In genomic region chr9:58535447-58536134, GRCm38 (mm10) we compare ENCODE assay signal across 9 mouse cellular contexts. TPM values are rescaled to one million over a fixed set of nuclear protein-coding genes. Genes with fewer than 3 reads are reported as not detected.
DNase-seq lines count a peak whose midpoint lies in the region; ATAC-seq lines count a peak whose summit lies in the region.
"Had no signal": no experiment of that assay in that cellular context is flagged by ENCODE, and none has a peak within 500 bp of the region (broad histone marks: within the 10 kb centered on the region; RNA-seq: fewer than 3 reads in every experiment).

No protein-coding gene starts in this region.

- no peaks in the 10 kb centered on the region for H3K4me1 ChIP-seq in heart, embryonic 11.5 days (ENCODE audit: control insufficient read depth, insufficient read depth, low read length)
- no peaks in the 10 kb centered on the region for H3K4me1 ChIP-seq in forebrain, embryonic 16.5 days (replicated peaks; ENCODE audit: control insufficient read depth, insufficient read depth, low read length)
- H3K4me1 ChIP-seq: stomach, embryonic 15.5 days had no signal

- H3K27ac ChIP-seq in heart, embryonic 11.5 days (ENCODE audit: low read depth, low read length), result no peak overlapping the region
- H3K27ac ChIP-seq in forebrain, embryonic 16.5 days (ENCODE audit: low read length), result no peak overlapping the region
- H3K27ac ChIP-seq: stomach, embryonic 15.5 days had no signal

- H3K9ac ChIP-seq in heart, embryonic 11.5 days (ENCODE audit: low read depth, low read length), result no peak overlapping the region
- H3K9ac ChIP-seq in forebrain, embryonic 16.5 days (replicated peaks; ENCODE audit: low read depth, low read length), result no peak overlapping the region
- H3K9ac ChIP-seq: stomach, embryonic 15.5 days had no signal

- H3K9me3 ChIP-seq in heart, embryonic 11.5 days (replicated peaks; ENCODE audit: control insufficient read depth, low read length), result no peaks in the 10 kb centered on the region
- H3K9me3 ChIP-seq in forebrain, embryonic 16.5 days (ENCODE audit: control insufficient read depth, low read length), result no peaks in the 10 kb centered on the region
- H3K9me3 ChIP-seq: stomach, embryonic 15.5 days had no signal

- DNase-seq in heart, postnatal 36 days, result no peak
- peak; percentile 31 to 46 for DNase-seq in spleen, adult 18-20 months
- DNase-seq in spleen, adult 12 weeks (ENCODE audit: low spot score), result no peak
- DNase-seq in testis, postnatal 10 days (ENCODE audit: low spot score), result peak; percentile 51
- no peak for DNase-seq in adipocyte (ENCODE audit: low spot score)

- H3K27me3 ChIP-seq in heart, embryonic 11.5 days (ENCODE audit: control insufficient read depth, insufficient read depth, low read length), result no peaks in the 10 kb centered on the region
- no peaks in the 10 kb centered on the region for H3K27me3 ChIP-seq in forebrain, embryonic 16.5 days (replicated peaks; ENCODE audit: control insufficient read depth, insufficient read depth, low read length)
- H3K27me3 ChIP-seq: stomach, embryonic 15.5 days had no signal

- H3K36me3 ChIP-seq in heart, embryonic 11.5 days (ENCODE audit: control insufficient read depth, insufficient read depth, low read length), result peaks cover 9% of the 10 kb centered on the region; the same call in 1 of the 2 replicates
- peaks cover 7% of the 10 kb centered on the region for H3K36me3 ChIP-seq in forebrain, embryonic 16.5 days (ENCODE audit: control insufficient read depth, insufficient read depth)

- 72% methylated on average over 20 of the region's 20 CpGs for WGBS in heart, embryonic 11.5 days (ENCODE audit: insufficient replicate concordance)
- 73% methylated on average over 20 of the region's 20 CpGs for WGBS in forebrain, embryonic 16.5 days

- ATAC-seq in heart, embryonic 11.5 days (replicated peaks; ENCODE audit: insufficient number of reproducible peaks, low FRiP score, low TSS enrichment), result 0 out of 2 replicates have a peak, but pooled peaks have one; percentile 11
- ATAC-seq in forebrain, embryonic 16.5 days, result peak; percentile 74
- peak; percentile 58 for ATAC-seq in megakaryocyte-erythroid progenitor cell, adult 5-6 weeks (replicated peaks; ENCODE audit: low FRiP score, low TSS enrichment, poor library complexity, severe bottlenecking)

- intact Hi-C loops in heart, postnatal 36 days (cut with DNase I), result loop anchor here (1.0 to 5.0 kb wide), 3 partner anchors 117 to 392 kb away; no protein-coding TSS in a partner anchor

- H3K4me3 ChIP-seq in heart, embryonic 11.5 days (ENCODE audit: low read depth, low read length), result no peak overlapping the region
- no peak overlapping the region for H3K4me3 ChIP-seq in forebrain, embryonic 16.5 days (replicated peaks; ENCODE audit: low read length)
- H3K4me3 ChIP-seq: stomach, embryonic 15.5 days had no signal

- H3K4me2 ChIP-seq in heart, embryonic 11.5 days, result no peak overlapping the region
- no peak overlapping the region for H3K4me2 ChIP-seq in forebrain, embryonic 16.5 days (ENCODE audit: low read length)
- H3K4me2 ChIP-seq: stomach, embryonic 15.5 days had no signal

RNA-seq across cellular contexts. Expression of gene Cd276, which starts 19.6 kb away (rescaled TPM):
- polyA plus RNA-seq in heart, embryonic 11.5 days (2014; fragmentation: Nextera tagmentation; extraction: Ambion mirVana), result 29.1 and 31.2 TPM in 2 replicates
- total RNA-seq in heart, postnatal 36 days (2021), result 1 to 10 TPM; 8.1 to 9.9 TPM
- 33.4 and 36.0 TPM in 2 replicates for polyA plus RNA-seq in forebrain, embryonic 16.5 days (2015; fragmentation: Nextera tagmentation; extraction: Ambion mirVana)
- total RNA-seq in megakaryocyte-erythroid progenitor cell, adult 5-6 weeks (2014; fragmentation: Nextera tagmentation), result 0.45 TPM in 1 of 2 replicates, not detected in the other
- not detected in 2 replicates for total RNA-seq in megakaryocyte-erythroid progenitor cell, adult 5-6 weeks (2017)

RNA-seq across cellular contexts. Expression of gene Nptn, which starts 46.4 kb away (rescaled TPM):
- polyA plus RNA-seq in heart, embryonic 11.5 days (2014; fragmentation: Nextera tagmentation; extraction: Ambion mirVana), result 127 and 134 TPM in 2 replicates
- total RNA-seq in heart, postnatal 36 days (2021), result 100 to 1,000 TPM; 130 to 145 TPM
- polyA plus RNA-seq in forebrain, embryonic 16.5 days (2015; fragmentation: Nextera tagmentation; extraction: Ambion mirVana), result 158 and 175 TPM in 2 replicates
- total RNA-seq in megakaryocyte-erythroid progenitor cell, adult 5-6 weeks (2014; fragmentation: Nextera tagmentation), result 142 and 165 TPM in 2 replicates
- 73.2 and 106 TPM in 2 replicates for total RNA-seq in megakaryocyte-erythroid progenitor cell, adult 5-6 weeks (2017)

RNA-seq across cellular contexts. Expression of gene Insyn1, which starts 47.2 kb away (rescaled TPM):
- 0.82 and 1.6 TPM in 2 replicates for polyA plus RNA-seq in heart, embryonic 11.5 days (2014; fragmentation: Nextera tagmentation; extraction: Ambion mirVana)
- 10 to 100 TPM; 15.0 to 19.2 TPM for total RNA-seq in heart, postnatal 36 days (2021)
- 4.0 and 4.9 TPM in 2 replicates for polyA plus RNA-seq in forebrain, embryonic 16.5 days (2015; fragmentation: Nextera tagmentation; extraction: Ambion mirVana)
- not detected in 2 replicates for total RNA-seq in megakaryocyte-erythroid progenitor cell, adult 5-6 weeks (2014; fragmentation: Nextera tagmentation)
- not detected in 2 replicates for total RNA-seq in megakaryocyte-erythroid progenitor cell, adult 5-6 weeks (2017)

Comparison
In these comparisons a context has a peak if more than half of its experiments do, and no peak if none do; other contexts are left out.
1. DNase-seq: peak in spleen, adult 18-20 months (2 of 2) and testis, postnatal 10 days (single experiment); none in heart, postnatal 36 days (0 of 2), spleen, adult 12 weeks (single experiment) and adipocyte (single experiment).
2. ATAC-seq: peak in every context shown above with its lines; median percentile 74 in forebrain, embryonic 16.5 days; 58 in megakaryocyte-erythroid progenitor cell, adult 5-6 weeks; 11 in heart, embryonic 11.5 days.
3. RNA of gene Cd276, which starts 19.6 kb away (total RNA-seq): 8.1 to 9.9 TPM in heart, postnatal 36 days; 0.45 TPM in megakaryocyte-erythroid progenitor cell, adult 5-6 weeks; every median in the first group is over 4 times any median in the second.
4. RNA of gene Insyn1, which starts 47.2 kb away (total RNA-seq): 15.0 to 19.2 TPM in heart, postnatal 36 days; not detected in megakaryocyte-erythroid progenitor cell, adult 5-6 weeks; every median in the first group is over 10 times any median in the second.